Mouse (Mus musculus): ENCODE measurements around the gene Lix1.

DNA sequence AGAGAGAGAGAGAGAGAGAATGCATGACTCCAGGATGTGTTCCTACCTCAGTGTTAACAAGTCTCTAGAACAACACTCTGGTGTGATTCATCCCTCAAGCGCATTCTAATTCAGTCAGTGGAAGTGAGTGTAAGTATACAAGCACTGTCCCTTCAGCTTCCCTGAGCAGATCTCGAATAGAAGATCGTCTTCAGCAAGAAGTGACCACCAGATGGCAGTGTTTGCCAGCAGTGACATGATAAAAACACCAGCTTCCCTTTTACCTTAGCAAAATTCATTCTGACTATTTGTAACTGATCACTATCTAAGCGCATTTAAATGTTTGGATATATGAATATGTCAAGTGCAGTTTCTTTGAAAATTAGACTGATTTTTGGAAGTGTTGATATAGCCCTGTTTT lies 8.1 kb upstream of the Lix1 start:
- TF ChIP-seq CTCF (IDR thresholded peaks at IDR 0.05; ENCODE audit: borderline replicate concordance, insufficient read depth, low read length) (no peak), POLR2A (IDR thresholded peaks at IDR 0.05; ENCODE audit: low read depth, low read length) (no peak)

Data from embryonic fibroblast, embryonic 13.5 days (primary cell).